Mouse (Mus musculus): ENCODE results near the gene Nrp2.
A peak's percentile ranks its signal among the peaks of the same experiment; 100 is the strongest.

The Nrp2 gene

DNA sequence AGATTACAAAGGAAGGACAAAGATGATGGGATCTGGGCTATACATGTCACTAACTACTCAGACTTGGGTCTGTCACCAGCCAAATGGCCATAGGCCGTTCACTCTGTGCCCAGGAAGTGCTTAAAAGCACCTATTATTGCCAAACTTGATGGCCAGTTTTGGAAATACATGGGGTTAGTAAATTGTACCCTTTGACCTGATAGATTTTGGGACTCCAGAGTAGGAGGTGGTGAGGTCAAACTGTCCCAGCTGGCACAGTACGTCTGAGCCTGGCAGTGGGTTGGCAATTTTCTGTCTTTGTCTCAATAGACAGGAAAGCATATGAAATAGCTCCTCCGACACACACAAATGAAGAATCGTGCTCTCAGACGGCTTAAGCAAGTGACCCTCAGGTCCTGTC lies 20.8 kb downstream of the Nrp2 start:
- no peak for DNase-seq (ENCODE audit: low spot score in 2 of 2)

DNA sequence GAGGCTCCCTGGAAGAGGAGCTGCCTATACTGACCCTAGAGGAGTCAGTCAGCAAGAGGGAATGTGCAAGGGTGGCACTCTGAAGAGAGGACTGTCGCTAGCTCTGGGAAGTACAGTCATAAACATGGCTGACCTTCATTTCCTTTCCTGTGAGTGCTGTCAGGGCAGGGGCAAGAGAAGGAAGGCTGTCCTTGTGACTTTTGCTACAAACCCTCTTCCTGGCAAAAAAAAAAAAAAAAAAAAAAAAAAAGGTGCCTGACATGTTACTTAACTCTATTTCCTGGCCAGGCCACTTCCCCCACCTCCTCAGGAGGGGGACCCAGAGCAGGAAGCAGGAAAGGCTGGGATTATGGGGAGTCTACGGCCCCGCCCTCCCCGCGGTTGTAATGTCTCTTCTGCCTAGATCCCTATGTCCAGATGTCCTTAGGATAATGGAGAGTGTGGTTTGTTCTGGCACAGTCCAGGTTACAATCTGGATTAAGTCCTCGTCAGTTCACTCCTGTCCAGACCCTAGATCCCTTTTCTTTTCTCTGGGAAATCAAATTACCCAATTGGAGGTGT lies 21.5 kb downstream of the Nrp2 start:
- no peak for DNase-seq (ENCODE audit: low spot score in 2 of 2)

DNA sequence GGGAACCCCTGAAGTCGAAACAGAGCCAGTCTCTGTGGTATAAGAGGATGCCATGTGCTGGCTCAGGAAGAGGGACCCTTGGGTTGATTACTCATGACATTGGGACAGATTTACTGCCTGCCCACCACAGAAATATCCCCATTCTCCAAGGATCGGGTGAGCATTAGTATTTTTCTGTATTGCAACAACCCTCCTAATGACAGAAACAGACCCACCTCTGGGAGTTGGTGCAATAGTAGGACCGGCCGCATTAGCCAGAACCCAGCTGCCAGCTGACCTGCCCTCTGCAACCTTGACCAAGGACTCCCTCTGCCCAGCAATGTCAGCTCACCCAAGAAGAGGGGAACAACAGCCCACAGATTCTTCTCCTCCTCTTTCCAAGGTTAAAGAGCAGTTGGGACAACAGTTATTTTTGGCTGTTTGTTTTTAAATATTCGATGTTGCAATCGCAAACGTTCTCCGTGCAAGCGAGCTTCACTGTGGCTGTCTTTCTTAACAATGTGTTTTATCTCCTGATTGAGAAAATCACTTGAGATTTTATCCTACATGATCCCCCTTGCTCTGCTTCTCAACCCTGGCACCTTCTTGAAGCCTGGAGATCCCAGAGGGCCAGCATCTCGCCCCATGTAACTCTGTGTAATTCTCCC lies 22.1 kb downstream of the Nrp2 start:
- no peak for DNase-seq (ENCODE audit: low spot score in 2 of 2)

DNA sequence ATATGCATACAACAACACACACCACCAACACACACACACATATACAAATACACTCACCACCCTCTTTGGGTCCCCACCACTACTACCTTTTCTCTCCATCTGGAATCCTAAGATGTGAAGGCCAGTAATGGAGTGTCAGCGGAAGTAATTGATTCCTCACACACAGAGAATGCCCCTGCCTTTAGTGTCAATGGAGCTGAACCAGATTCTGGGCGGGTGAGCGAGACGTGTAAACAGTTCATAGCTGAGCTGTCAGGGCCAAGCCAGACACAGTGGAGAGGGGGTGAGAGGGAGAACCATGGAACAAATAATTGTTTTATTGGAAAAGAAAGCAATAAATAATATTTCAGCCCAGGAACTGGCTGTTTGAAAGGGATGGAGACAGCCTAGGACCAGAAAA lies 24.1 kb downstream of the Nrp2 start:
- no peak for DNase-seq (ENCODE audit: low spot score in 2 of 2)

DNA sequence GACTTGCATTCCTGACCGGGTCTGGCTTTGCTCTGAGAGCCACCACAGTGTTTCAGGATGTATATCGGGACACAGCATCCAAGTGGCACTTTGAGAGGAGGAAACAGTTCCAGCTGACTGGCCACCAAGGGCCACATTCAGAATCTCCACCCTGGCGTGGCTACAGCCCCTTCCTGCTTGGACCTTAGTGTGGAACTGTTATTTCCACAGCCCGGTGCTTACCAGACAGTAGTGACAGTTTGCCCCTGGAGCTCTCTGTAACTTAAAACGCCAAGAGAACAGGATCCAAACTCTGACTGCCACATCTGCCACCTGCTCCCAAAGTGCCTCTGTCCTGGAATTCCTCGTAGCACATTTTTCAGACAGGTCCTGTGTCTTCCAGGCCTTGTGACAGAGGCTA lies 25.3 kb downstream of the Nrp2 start:
- no peak for DNase-seq (ENCODE audit: low spot score in 2 of 2)

DNA sequence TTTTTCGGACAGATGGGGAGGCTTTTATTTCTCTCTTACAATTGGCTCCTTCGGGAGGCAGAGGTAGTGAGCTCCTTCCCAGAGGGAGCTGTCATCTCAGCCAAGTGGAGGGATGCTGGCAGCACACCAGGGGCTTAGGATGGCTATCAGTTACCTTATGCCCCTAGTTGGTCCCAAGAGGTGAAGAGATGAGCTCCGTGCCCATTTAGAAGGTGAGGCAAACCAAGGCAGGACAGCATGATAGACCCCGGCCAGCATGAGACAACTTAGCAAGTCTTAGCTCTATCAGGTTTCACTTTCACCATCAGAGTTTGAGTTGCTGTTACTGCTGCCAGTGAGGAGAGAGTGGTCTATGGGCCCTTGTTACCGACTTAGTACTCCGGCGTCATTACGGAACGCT lies 25.8 kb downstream of the Nrp2 start:
- DNase-seq (ENCODE audit: low spot score in 2 of 2), result no peak

DNA sequence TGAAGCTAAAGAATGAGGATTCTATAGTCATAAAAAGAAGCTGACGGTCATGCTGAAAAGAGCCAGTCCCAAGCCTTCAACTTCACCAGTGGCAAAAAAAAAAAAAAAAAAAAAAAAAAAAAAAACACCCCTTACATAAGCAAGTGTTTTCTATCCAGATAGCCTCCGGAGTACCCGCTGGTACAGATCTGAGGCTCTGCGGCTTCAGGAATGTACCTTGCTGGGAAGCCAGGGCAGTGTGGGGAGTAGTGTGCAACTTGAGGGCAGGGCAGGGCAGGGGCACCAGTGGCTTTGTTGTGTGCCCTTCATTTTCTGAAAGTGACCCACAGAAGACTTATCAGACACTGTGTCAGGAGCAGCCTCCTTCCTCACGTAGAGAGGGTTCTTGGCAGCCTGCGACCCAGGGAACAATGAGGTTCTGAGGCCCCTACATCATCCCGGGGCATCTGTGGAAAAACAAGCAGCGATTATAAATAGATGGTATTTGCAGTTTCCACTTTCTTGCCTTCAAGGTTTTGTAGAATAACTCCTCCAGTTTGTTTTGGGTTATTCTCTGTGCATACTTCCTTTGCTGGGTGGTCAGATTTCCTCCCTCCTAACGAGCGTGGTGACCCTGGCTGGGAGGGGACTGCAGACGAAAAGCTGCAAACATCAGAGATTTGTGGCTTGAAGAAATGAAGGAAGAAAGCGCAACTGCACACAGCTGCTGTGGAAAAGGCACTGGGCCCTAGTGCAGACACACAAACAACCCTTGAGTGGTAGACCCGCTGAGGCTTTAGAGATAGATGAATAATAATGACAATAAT lies 26.5 kb downstream of the Nrp2 start:
- no peak for DNase-seq (ENCODE audit: low spot score in 2 of 2)

DNA sequence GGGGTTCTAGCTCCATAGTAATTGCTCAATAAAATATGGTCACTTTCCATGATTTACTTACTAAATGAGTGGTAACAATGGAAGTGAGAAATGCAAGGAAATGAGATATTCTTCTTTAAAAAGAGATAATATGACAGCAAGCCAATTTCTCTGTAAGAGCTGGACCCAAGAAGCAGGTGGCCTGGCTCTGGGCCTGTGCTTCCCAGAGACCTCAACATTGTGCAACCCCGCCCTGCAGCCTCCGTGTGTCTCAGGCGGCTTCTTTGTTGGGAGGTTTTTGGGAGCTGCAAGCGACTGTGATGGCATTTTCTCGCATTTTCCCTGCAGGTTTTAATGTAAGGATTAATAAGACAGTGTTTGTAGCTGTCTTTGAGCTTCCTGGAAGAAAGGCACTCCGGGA lies 29.0 kb downstream of the Nrp2 start:
- no peak for DNase-seq (ENCODE audit: low spot score in 2 of 2)

DNA sequence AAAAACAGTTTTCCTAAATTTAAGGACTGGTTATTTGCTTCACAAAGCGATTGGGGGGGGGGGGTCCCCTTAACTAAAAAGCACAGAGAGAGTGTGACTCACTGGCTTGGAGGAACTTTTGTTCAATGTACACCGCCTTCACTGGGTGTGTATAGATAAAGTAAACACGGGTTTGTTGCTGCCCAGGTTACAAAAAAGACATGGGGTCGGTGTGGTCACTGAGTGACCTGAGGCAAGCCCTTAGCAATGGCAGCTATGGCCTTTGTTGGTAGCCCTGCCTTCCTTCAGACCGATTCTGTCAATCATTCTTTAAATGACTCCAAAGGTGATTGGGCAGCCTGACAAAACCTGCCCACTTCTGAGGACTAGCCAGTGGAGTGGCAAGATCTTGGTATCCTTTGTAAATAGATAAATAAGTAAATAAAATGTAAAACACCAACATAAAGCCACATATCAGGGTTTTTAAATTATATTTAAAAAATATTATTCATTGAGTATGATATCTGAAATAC lies 31.4 kb downstream of the Nrp2 start:
- no peak for DNase-seq (ENCODE audit: low spot score in 2 of 2)

DNA sequence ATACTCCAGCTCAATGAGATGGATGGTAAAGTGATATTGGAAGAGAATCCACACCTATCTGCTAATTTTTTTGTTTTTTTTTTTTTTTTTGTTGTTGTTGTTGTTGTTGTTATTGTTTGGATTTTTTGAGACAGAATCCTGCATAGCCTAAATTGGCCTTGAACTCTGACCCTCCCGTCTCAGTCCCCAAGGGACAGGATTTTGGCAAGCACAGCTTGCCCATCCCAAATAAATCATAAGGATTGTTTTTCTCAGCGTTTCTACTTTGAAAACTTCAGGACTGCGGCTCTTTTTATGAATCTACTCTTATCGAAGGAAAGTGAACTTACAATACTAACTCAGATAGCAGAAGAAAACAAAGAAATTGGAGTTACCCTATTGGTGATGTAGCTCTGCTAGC lies 31.9 kb downstream of the Nrp2 start:
- no peak for DNase-seq (ENCODE audit: low spot score in 2 of 2)

DNA sequence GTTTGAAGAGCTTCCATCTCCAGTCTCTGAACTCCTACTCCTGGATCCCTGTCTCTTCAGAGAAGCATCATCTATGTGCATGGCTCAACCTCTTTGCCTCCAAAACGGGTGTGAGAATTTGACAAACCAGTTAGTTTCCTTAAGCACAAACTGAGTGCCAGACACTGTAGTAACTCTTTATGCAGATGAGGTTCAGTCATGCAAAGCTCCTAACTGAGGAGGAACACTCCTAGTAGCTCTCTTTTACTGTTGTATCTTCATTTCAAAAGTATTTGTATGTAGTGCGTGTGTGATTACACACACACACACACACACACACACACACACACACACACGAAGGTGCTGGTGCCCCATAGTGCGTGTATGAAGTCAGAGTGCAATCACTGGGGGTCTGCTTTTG lies 32.8 kb downstream of the Nrp2 start:
- peak in 1 of 2 experiments; percentile 11 for DNase-seq (ENCODE audit: low spot score in 2 of 2)

DNA sequence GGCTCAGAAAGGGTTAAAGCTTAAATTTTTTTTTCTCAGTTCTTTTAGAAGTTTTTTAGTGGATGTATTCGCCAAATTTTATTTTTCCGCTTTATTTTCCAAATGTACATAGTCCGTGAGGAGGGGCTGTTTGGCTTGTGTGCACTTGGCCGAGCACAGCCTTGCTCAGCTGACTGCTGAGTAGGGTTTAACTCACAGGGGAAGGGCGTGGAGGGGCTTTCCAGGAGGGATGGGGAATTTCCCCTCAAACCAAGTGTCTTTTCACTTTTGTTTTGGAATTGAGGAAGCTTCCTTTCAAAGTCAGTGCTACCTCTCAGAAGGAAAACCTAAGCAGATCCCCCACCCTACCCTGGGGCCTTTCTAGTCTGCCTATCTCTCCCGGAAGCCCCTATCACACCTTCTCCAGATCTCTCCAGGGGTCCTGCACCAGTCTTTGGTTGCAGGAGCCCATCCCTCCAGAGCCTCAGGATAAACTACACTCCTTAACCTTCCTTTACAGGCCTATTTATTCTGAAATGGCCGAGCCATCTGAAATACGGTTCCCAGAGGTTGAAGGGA lies 33.4 kb downstream of the Nrp2 start:
- peak in 1 of 2 experiments; percentile 37 for DNase-seq (ENCODE audit: low spot score in 2 of 2)

DNA sequence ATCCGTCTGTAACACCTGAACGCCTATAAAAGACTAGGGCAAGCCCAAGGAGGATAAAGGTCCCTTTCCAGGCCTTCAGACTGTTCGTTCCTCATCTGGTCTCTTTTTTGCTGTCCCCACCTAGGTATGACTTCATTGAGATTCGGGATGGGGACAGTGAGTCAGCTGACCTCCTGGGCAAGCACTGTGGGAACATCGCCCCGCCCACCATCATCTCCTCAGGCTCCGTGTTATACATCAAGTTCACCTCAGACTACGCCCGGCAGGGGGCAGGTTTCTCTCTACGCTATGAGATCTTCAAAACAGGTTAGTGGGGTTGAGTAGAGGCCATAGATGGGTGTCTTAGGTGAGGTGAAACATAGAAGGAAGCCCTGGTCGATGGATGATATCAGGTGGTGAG lies 35.1 kb downstream of the Nrp2 start:
- DNase-seq (ENCODE audit: low spot score in 2 of 2), result no peak

DNA sequence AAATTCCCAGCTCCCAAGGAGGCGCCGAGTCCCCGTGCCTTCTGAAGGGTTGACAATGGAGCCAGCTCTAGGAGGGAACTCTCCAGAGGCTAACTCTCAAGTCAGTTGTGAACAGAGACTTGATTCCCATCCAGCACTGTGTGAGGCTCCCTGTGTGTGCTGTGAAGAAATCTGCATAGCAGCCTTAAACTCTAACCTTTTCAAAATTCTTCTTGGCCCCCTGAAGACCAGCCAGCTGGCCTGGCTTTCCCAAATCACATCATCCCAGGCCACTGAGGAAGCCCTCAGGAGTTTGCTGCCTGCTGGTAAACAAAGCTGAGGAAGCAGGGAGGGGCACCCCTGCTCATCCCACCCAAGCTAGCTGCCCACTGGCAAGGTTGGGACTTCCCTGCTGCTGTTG lies 39.0 kb downstream of the Nrp2 start:
- no peak for DNase-seq (ENCODE audit: low spot score in 2 of 2)

DNA sequence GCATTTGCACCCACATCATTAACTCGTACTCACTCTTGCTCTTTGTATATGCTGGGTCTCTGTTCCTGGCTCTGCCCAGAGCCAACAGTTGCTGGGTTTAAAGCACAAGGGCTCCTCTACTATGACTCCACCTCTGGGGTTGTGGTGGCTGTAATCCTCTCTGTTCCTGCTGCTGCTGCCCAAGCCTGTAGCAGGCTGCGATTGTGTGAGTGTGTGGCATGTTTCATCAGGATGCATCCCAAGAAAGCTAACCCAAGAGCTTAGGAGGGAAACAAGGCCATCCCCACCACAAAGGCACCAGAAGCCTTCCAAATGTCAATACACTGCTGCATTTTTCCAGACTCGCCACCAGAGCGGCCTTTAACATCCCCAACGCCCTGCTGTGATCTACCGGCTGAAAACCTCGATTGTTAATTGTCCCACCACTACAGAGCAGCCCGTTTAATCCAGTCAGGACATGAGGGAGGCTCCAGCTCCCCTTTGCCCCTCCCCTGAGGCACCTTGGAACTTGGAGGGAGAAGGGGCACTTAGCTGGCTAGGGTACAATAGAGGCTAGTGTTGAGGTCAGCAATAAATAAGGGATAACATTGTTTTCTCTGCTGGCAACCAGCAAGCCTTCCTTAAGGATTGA lies 40.1 kb downstream of the Nrp2 start:
- DNase-seq (ENCODE audit: low spot score in 2 of 2), result no peak

DNA sequence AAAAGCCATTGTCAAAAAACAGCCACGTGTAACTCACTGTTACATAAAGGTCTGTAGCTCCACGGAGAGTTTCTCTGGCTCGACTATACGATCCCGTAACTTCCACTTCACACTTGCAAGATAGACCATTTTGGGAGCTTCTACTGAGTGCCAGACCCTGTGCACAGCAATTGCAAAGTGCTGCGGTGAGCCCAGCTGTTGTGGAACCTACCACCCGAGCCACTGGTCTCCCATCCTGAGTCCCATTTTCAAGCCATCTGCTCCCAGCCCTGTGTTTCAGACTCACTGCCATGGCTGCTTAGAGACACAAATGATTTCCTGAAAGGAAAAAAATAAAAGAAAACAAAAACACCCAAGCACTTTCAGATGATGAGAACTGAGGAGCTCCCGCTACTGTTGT lies 42.8 kb downstream of the Nrp2 start:
- DNase-seq (ENCODE audit: low spot score in 2 of 2), result no peak

DNA sequence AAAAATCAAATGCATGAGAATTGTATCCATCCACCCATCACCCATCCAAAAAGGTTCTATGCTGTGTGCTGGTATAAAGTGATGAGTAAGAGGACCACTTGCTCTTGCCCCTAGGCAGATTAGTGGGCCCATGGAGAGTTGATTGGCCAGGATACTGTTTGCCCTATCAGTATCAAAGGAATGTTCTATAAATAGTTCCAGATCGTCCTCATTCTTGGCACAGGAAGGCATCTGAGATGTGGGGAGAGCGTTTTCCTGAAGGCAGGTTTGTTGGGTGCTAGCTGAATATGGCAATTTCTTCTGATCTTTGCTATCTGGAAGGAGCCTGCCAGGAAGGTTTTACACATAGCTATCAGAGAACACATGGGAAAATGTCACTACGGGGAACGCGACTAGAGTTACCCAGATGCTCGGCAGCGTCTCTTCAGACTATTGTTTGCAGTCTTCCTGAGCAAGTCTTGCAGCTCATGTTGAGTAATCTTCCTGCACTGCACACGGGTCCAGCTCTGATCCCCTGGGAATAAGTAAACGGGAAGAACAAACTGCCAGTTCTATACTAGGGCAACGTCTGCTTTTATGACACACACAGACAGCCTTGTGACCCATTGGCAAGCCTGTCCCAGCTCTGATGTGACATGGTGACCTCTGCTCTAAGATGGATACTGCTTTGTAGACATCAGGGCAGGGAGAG lies 44.5 kb downstream of the Nrp2 start:
- no peak for DNase-seq (ENCODE audit: low spot score in 2 of 2)

DNA sequence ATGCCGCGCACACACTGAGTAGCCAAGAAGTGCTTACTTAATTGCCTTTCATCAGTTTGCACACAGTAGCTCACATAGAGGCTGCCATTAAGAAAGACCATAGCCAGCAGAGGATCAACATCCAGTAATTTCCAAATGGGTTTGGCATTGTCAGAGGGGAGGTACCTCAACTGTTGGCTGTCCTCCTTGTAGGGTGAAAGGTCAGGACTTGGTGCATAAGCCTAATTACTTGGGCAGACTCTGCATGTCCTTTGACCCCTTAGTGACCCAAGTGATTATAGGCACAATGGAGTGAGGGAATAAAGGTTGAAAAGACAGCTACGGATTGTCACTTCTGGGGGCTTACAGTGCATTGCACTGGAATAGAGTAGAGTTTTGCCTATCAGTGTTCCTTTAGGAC lies 45.3 kb downstream of the Nrp2 start:
- DNase-seq (ENCODE audit: low spot score in 2 of 2), result no peak

DNA sequence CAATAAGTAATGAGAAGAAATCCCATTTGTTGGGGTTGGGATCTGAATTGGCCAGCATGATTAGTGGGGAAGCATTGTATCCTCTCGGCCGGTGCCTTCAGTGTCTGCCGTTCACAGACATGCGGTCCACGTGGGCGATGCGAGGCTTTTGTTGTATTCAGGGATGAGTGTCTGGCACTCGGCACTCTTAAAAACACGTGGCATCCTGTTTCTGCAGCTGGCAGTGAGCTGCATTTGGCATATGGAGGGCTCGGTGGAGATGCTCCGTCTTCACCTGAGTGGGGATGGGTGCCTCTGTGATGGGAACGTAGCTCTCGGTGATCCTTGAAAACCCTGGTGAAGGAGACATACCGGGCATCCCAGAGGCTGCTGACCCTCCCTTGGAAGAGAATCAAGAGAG lies 46.6 kb downstream of the Nrp2 start:
- DNase-seq (ENCODE audit: low spot score in 2 of 2), result no peak

DNA sequence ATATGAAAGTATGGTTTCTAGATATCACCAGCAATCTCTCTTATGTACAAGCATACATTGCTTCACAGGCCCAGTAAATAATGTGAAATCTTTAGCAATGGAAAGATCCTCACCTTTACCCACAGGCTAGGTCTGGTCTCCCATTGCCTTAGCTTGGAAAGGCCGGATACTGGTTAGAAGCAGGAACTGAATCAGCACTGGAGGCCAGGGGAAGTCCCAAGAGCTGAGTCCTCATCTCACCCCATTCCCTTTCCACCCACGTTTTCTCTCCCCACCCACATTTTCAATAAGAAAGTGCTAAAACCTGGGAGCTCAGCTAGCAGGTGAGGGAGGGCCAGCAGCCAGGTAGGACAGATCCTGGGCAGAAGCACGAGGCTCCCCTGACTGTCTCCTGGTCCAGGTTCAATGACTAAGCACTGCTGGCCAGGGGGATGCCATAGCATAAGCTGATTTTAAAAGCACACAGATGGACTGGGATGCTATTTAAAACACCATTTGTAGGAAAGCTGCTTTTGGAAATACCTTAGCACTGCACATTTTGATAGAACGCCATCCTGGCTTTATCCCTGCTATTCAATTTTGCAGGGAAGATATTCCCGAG lies 47.4 kb downstream of the Nrp2 start:
- no peak for DNase-seq (ENCODE audit: low spot score in 2 of 2)

Data from natural killer cell, adult 2 months (primary cell).